Mouse (Mus musculus): ENCODE measurements around the gene Slc44a1. TPM values are rescaled to one million over a fixed set of nuclear protein-coding genes. Genes with fewer than 3 reads are reported as not detected.

Gene Slc44a1
- polyA plus RNA-seq, 1 experiment from 2014 or later, result 9.6 TPM

- no peak overlapping the region for H3K27ac ChIP-seq (ENCODE audit: low read length)
- H3K4me3 ChIP-seq (ENCODE audit: low read depth, low read length), result no peak overlapping the region
- no peaks in the 10 kb centered on the region for H3K36me3 ChIP-seq (ENCODE audit: control insufficient read depth, insufficient read depth, low read length)
- no peaks in the 10 kb centered on the region for H3K4me1 ChIP-seq (ENCODE audit: control insufficient read depth, insufficient read depth, low read length)
- no peaks in the 10 kb centered on the region for H3K27me3 ChIP-seq (ENCODE audit: control insufficient read depth, insufficient read depth, low read depth, low read length)
- no peak for ATAC-seq
- WGBS, result 77% methylated on average over 7 of the region's 7 CpGs
- H3K9me3 ChIP-seq (replicated peaks; ENCODE audit: control insufficient read depth, low read length, poor library complexity, severe bottlenecking), result no peaks in the 10 kb centered on the region
- H3K9ac ChIP-seq (ENCODE audit: low read depth, low read length), result no peak overlapping the region
- no peak overlapping the region for H3K4me2 ChIP-seq (ENCODE audit: low read length)
These were observed 23.3 kb upstream of the Slc44a1 start for GRCm38 (mm10) chr4:53416928-53417327.

DNA sequence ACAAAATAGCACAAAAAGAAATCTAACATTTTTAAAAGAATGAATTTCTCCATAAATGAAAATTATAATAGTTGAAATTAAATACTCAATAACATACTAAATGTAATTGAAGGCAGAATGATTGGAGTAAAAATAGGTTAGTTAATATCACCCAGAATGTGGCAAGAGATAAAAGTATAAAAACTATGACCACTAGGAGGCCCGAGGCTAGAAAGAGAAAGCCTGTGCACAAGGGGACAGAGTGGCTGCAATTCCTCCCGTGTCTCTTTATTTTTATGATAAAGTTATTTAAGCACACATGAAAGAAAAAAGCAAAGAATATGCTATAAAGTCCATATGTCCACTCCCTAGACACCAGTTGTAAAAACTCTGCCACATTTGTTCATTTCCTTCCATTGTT is 17.4 kb upstream of the Slc44a1 start:
- Histone ChIP-seq H3K9me3 (replicated peaks; ENCODE audit: control insufficient read depth, low read length, poor library complexity, severe bottlenecking) (no peaks in the 10 kb centered on the region), H3K36me3 (ENCODE audit: control insufficient read depth, insufficient read depth, low read length) (no peaks in the 10 kb centered on the region), H3K27ac (ENCODE audit: low read length) (no peak overlapping the region), H3K4me2 (ENCODE audit: low read length) (no peak overlapping the region), H3K9ac (ENCODE audit: low read depth, low read length) (no peak overlapping the region), H3K4me3 (ENCODE audit: low read depth, low read length) (no peak overlapping the region), H3K4me1 (ENCODE audit: control insufficient read depth, insufficient read depth, low read length) (no peaks in the 10 kb centered on the region), H3K27me3 (ENCODE audit: control insufficient read depth, insufficient read depth, low read depth, low read length) (no peaks in the 10 kb centered on the region)
- WGBS, result 66% methylated on average over 2 of the region's 2 CpGs
- ATAC-seq, result no peak

GRCm38 (mm10) chr4:53427120-53427519 is 13.1 kb upstream of the Slc44a1 start:
- no peak overlapping the region for H3K4me3 ChIP-seq (ENCODE audit: low read depth, low read length)
- H3K9me3 ChIP-seq (replicated peaks; ENCODE audit: control insufficient read depth, low read length, poor library complexity, severe bottlenecking), result no peaks in the 10 kb centered on the region
- H3K9ac ChIP-seq (ENCODE audit: low read depth, low read length), result no peak overlapping the region
- no peak overlapping the region for H3K27ac ChIP-seq (ENCODE audit: low read length)
- no peaks in the 10 kb centered on the region for H3K27me3 ChIP-seq (ENCODE audit: control insufficient read depth, insufficient read depth, low read depth, low read length)
- no peaks in the 10 kb centered on the region for H3K4me1 ChIP-seq (ENCODE audit: control insufficient read depth, insufficient read depth, low read length)
- WGBS, result 60% methylated on average over 4 of the region's 4 CpGs
- no peaks in the 10 kb centered on the region for H3K36me3 ChIP-seq (ENCODE audit: control insufficient read depth, insufficient read depth, low read length)
- no peak for ATAC-seq
- H3K4me2 ChIP-seq (ENCODE audit: low read length), result no peak overlapping the region

- Histone ChIP-seq H3K27ac (ENCODE audit: low read length) (no peak overlapping the region), H3K4me2 (ENCODE audit: low read length) (no peak overlapping the region), H3K36me3 (ENCODE audit: control insufficient read depth, insufficient read depth, low read length) (no peaks in the 10 kb centered on the region), H3K4me3 (ENCODE audit: low read depth, low read length) (no peak overlapping the region), H3K27me3 (ENCODE audit: control insufficient read depth, insufficient read depth, low read depth, low read length) (no peaks in the 10 kb centered on the region), H3K9ac (ENCODE audit: low read depth, low read length) (no peak overlapping the region), H3K4me1 (ENCODE audit: control insufficient read depth, insufficient read depth, low read length) (no peaks in the 10 kb centered on the region), H3K9me3 (replicated peaks; ENCODE audit: control insufficient read depth, low read length, poor library complexity, severe bottlenecking) (no peaks in the 10 kb centered on the region)
- no peak for ATAC-seq
- WGBS, result 66% methylated on average over 6 of the region's 6 CpGs
These were observed 9.7 kb upstream of the Slc44a1 start for GRCm38 (mm10) chr4:53430522-53430921.

GRCm38 (mm10) chr4:53431585-53432234 is 8.5 kb upstream of the Slc44a1 start:
- H3K4me2 ChIP-seq (ENCODE audit: low read length), result no peak overlapping the region
- 89% methylated on average over 7 of the region's 10 CpGs for WGBS
- no peak for ATAC-seq

GRCm38 (mm10) chr4:53437110-53437755 is 3.0 kb upstream of the Slc44a1 start:
- Histone ChIP-seq H3K9me3 (replicated peaks; ENCODE audit: control insufficient read depth, low read length, poor library complexity, severe bottlenecking) (no peaks in the 10 kb centered on the region), H3K9ac (ENCODE audit: low read depth, low read length) (no peak overlapping the region), H3K4me2 (ENCODE audit: low read length) (no peak overlapping the region), H3K27me3 (ENCODE audit: control insufficient read depth, insufficient read depth, low read depth, low read length) (no peaks in the 10 kb centered on the region), H3K36me3 (ENCODE audit: control insufficient read depth, insufficient read depth, low read length) (no peaks in the 10 kb centered on the region), H3K4me3 (ENCODE audit: low read depth, low read length) (no peak overlapping the region), H3K4me1 (ENCODE audit: control insufficient read depth, insufficient read depth, low read length) (peaks cover 8% of the 10 kb centered on the region), H3K27ac (ENCODE audit: low read length) (no peak overlapping the region)
- ATAC-seq, result no peak
- WGBS, result 69% methylated on average over 10 of the region's 10 CpGs

More at GRCm38 (mm10) chr4:53431585-53432234, 8.5 kb upstream of the Slc44a1 start:
- no peaks in the 10 kb centered on the region for H3K27me3 ChIP-seq (ENCODE audit: control insufficient read depth, insufficient read depth, low read depth, low read length)
- H3K4me3 ChIP-seq (ENCODE audit: low read depth, low read length), result no peak overlapping the region
- H3K36me3 ChIP-seq (ENCODE audit: control insufficient read depth, insufficient read depth, low read length), result no peaks in the 10 kb centered on the region
- H3K9me3 ChIP-seq (replicated peaks; ENCODE audit: control insufficient read depth, low read length, poor library complexity, severe bottlenecking), result no peaks in the 10 kb centered on the region
- H3K27ac ChIP-seq (ENCODE audit: low read length), result no peak overlapping the region
- no peak overlapping the region for H3K9ac ChIP-seq (ENCODE audit: low read depth, low read length)
- H3K4me1 ChIP-seq (ENCODE audit: control insufficient read depth, insufficient read depth, low read length), result no peaks in the 10 kb centered on the region

DNA sequence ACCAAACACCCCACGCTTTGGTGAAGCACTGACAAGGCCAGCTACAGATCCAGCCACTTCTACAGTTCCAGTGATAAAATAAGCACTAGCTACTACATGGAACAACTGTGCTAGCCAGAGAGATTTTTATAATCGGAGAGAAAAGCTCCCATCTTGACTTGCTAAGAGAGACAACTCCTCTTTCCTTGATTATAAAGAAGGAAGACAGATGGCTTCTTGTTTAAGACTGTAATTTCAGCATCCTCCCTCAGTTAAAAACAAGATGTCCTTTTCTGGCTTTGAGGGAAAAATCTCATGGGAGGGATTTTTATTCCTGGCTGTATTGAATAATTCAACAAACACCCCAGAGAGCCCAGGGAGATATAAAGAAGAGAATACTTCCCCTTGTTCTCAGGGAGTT is 1.8 kb upstream of the Slc44a1 start:
- 81% methylated on average over 2 of the region's 2 CpGs for WGBS
- H3K27me3 ChIP-seq (ENCODE audit: control insufficient read depth, insufficient read depth, low read depth, low read length), result no peaks in the 10 kb centered on the region
- H3K9me3 ChIP-seq (replicated peaks; ENCODE audit: control insufficient read depth, low read length, poor library complexity, severe bottlenecking), result no peaks in the 10 kb centered on the region
- H3K36me3 ChIP-seq (ENCODE audit: control insufficient read depth, insufficient read depth, low read length), result no peaks in the 10 kb centered on the region
- H3K4me2 ChIP-seq (ENCODE audit: low read length), result no peak overlapping the region
- ATAC-seq, result no peak
- H3K27ac ChIP-seq (ENCODE audit: low read length), result no peak overlapping the region
- no peak overlapping the region for H3K4me3 ChIP-seq (ENCODE audit: low read depth, low read length)
- H3K9ac ChIP-seq (ENCODE audit: low read depth, low read length), result no peak overlapping the region
- H3K4me1 ChIP-seq (ENCODE audit: control insufficient read depth, insufficient read depth, low read length), result peaks cover 16% of the 10 kb centered on the region

DNA sequence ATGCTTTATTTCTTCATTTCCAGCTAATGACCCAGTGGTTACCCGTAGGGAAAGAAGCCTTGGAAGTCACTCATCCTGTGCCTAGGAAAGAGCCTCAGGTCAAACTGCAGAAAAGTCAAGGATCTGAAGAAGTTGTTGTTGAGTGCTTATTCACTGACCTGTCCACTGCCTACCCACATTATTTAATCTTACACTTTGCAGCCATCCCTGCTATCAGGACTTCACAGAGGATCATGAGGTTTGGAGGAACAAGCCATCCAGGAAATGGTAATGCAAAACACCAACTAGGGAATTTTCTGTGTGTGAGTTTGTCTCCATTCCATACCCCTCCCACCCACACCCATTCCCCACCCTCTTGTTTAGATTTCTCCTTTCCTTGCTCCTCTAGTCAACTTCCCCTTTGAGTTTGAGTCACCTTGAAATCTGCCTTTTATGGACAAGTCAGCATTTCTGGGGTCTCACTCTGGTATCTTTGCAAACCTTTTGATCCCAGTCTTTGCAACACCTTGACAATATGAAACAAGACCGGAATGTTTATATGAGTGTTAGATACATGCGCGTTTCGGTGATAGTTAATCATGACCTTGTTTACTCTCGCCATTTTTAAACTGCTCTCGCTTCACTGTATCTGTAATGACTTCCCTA is 1.3 kb upstream of the Slc44a1 start:
- no peak overlapping the region for H3K9ac ChIP-seq (ENCODE audit: low read depth, low read length)
- H3K4me2 ChIP-seq (ENCODE audit: low read length), result no peak overlapping the region; the same call in 1 of the 2 replicates
- no peaks in the 10 kb centered on the region for H3K9me3 ChIP-seq (replicated peaks; ENCODE audit: control insufficient read depth, low read length, poor library complexity, severe bottlenecking)
- ATAC-seq, result no peak
- no peaks in the 10 kb centered on the region for H3K27me3 ChIP-seq (ENCODE audit: control insufficient read depth, insufficient read depth, low read depth, low read length)
- H3K4me1 ChIP-seq (ENCODE audit: control insufficient read depth, insufficient read depth, low read length), result peaks cover 16% of the 10 kb centered on the region
- no peaks in the 10 kb centered on the region for H3K36me3 ChIP-seq (ENCODE audit: control insufficient read depth, insufficient read depth, low read length)
- H3K4me3 ChIP-seq (ENCODE audit: low read depth, low read length), result no peak overlapping the region
- H3K27ac ChIP-seq (ENCODE audit: low read length), result no peak overlapping the region
- WGBS, result 88% methylated on average over 7 of the region's 7 CpGs

DNA sequence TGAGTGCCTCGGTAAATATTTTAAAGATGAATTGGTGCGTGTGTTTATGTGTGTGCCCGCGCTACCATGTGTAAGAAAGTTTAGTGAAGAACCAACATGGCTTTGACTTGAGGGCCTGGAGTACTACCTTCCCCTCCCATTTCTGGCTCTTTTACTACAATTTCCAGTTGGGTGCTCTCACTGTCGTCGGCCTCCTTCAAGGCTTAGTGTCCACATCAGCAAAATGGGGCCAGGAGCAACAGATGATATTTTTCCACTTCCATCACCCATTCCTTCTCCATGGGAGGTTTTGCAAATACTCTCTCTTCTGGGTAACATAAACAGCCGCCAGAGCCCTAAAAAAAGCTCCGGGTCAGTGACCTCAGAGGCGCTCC is 590 bp upstream of the Slc44a1 start:
- H3K4me2 ChIP-seq (ENCODE audit: low read length), result peak overlapping the region; percentile 51
- peaks cover 16% of the 10 kb centered on the region for H3K4me1 ChIP-seq (ENCODE audit: control insufficient read depth, insufficient read depth, low read length)
- H3K36me3 ChIP-seq (ENCODE audit: control insufficient read depth, insufficient read depth, low read length), result no peaks in the 10 kb centered on the region
- ATAC-seq, result peak; percentile 2; the same call in 1 of the 2 replicates
- no peaks in the 10 kb centered on the region for H3K9me3 ChIP-seq (replicated peaks; ENCODE audit: control insufficient read depth, low read length, poor library complexity, severe bottlenecking)
- no peaks in the 10 kb centered on the region for H3K27me3 ChIP-seq (ENCODE audit: control insufficient read depth, insufficient read depth, low read depth, low read length)
- peak overlapping the region; percentile 92 for H3K4me3 ChIP-seq (ENCODE audit: low read depth, low read length)
- H3K9ac ChIP-seq (ENCODE audit: low read depth, low read length), result peak overlapping the region; percentile 96
- peak overlapping the region; percentile 85 for H3K27ac ChIP-seq (ENCODE audit: low read length)
- 17% methylated on average over 9 of the region's 9 CpGs for WGBS
